Mouse (Mus musculus) R1 (cell line): ENCODE results near the gene Olfr1462.
A peak's percentile ranks its signal among the peaks of the same experiment; 100 is the strongest.

Experiments
- DNase-seq: peaks from one replicate; pipeline ENCODE4 v3.0.0-alpha.2; 2018; ENCODE audit warnings: low read depth, low spot score

Olfr1462 gene

GRCm38 (mm10) chr19:13185434-13185833 lies at the start of gene Olfr1462:
TSS of gene Olfr1462 (plus strand) at chr19:13185734.
- no peak for DNase-seq

GRCm38 (mm10) chr19:13149449-13149848 lies 36.1 kb upstream of the Olfr1462 start, which contains the start of gene Olfr1459:
TSS of gene Olfr1459 (minus strand) at chr19:13149549.
- DNase-seq, result no peak

- no peak for DNase-seq
These were observed 22.8 kb upstream of the Olfr1462 start, which contains the start of gene Olfr1461 for GRCm38 (mm10) chr19:13162700-13163099. TSS of gene Olfr1461 (plus strand) at chr19:13163000.

GRCm38 (mm10) chr19:13221666-13222065 lies 36.1 kb downstream of the Olfr1462 start:
- DNase-seq, result peak; percentile 47

- DNase-seq, result no peak
These were observed 45.5 kb downstream of the Olfr1462 start, which contains the start of gene Olfr1463 for GRCm38 (mm10) chr19:13231028-13231427. TSS of gene Olfr1463 (plus strand) at chr19:13231328.
